ENCODE assay signal across 8 mouse cellular contexts in the genomic region with DNA sequence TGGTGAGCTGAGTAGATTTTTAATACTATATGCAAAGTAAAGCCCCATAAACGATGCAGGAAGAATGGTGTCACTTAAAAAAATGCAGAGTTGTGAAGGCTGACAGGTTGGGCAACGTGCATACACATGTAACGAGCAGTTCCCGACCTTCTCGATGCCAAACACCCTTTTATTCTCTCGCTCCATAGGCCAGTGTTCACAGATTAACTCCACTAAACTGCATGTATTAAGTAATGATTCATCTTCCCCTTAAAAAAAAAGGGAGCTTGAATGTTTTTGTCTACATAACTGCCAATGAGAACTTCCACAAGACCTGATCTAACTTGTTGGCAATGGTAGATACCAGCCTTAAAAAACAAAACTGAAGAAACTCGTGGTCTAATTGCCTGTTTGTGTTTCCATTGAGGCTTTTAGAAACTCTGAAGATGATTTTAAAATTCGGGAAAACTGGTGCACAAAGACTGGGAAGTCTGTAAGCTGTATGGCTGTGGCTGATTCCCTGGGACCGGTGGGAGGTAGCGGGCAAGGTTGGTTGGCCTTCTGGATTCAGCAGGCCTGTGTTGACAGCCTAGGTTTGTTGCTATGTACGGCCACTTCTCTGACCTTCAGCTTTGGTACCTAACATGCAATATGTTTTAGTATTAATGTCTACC. TPM values are rescaled to one million over a fixed set of nuclear protein-coding genes. Genes with fewer than 3 reads are reported as not detected.
DNase-seq lines count a peak whose midpoint lies in the region; ATAC-seq and TF ChIP-seq lines count a peak whose summit lies in the region.

No protein-coding gene starts in this region.

- TF ChIP-seq RAD21 in CH12.LX (IDR thresholded peaks at IDR 0.05; ENCODE audit: low read depth, low read length): no peak

- no peaks in the 10 kb centered on the region for H3K9me3 ChIP-seq in CH12.LX (replicated peaks; ENCODE audit: low read length)
- no peaks in the 10 kb centered on the region for H3K9me3 ChIP-seq in heart, embryonic 14.5 days (ENCODE audit: control insufficient read depth, low read length)
- no peaks in the 10 kb centered on the region for H3K9me3 ChIP-seq in liver, embryonic 11.5 days (ENCODE audit: control insufficient read depth, low read length)

- peaks cover 94% of the 10 kb centered on the region for H3K79me2 ChIP-seq in CH12.LX (replicated peaks; ENCODE audit: control insufficient read depth, extremely low read depth, insufficient read depth, poor library complexity, severe bottlenecking)

- H3K4me2 ChIP-seq in CH12.LX (ENCODE audit: insufficient read depth, low read depth, poor library complexity, severe bottlenecking): peak overlapping the region; percentile 94
- H3K4me2 ChIP-seq in heart, embryonic 14.5 days (ENCODE audit: low read length): peak overlapping the region; percentile 72
- peak overlapping the region; percentile 83 for H3K4me2 ChIP-seq in liver, embryonic 11.5 days

- WGBS in heart, embryonic 14.5 days: 56% methylated on average over 11 of the region's 11 CpGs
- 76% methylated on average over 11 of the region's 11 CpGs for WGBS in liver, embryonic 11.5 days

- no peak for TF ChIP-seq EP300 in CH12.LX (IDR thresholded peaks at IDR 0.05; ENCODE audit: low read length)

- peak; percentile 35 for DNase-seq in cerebellum, adult 8-10 months
- no peak for DNase-seq in CH12.LX (ENCODE audit: extremely low read depth)
- DNase-seq in liver, embryonic 11.5 days (ENCODE audit: low spot score): no peak
- DNase-seq in urinary bladder, postnatal 25 days (ENCODE audit: low spot score): no peak
- DNase-seq in thymus, adult 18-20 months: no peak
- DNase-seq in lung, adult 18-20 months: no peak

- dilution Hi-C loops in CH12.LX (cut with MboI; ENCODE audit: extremely low pct_ligation_motif_present, extremely low pct_unique_long_range_greater_than_20kb, low sequenced_read_pairs): no loop called here

- no peak for ATAC-seq in cerebellum, adult (ENCODE audit: insufficient number of reproducible peaks, low FRiP score, low TSS enrichment)
- no peak for ATAC-seq in heart, embryonic 14.5 days (ENCODE audit: insufficient number of reproducible peaks, insufficient read depth, low FRiP score, low read depth)
- no peak for ATAC-seq in liver, embryonic 11.5 days (replicated peaks; ENCODE audit: low FRiP score)

- H3K27me3 ChIP-seq in CH12.LX (replicated peaks): no peaks in the 10 kb centered on the region
- no peaks in the 10 kb centered on the region for H3K27me3 ChIP-seq in heart, embryonic 14.5 days (ENCODE audit: control insufficient read depth, insufficient read depth, low read length)
- H3K27me3 ChIP-seq in liver, embryonic 11.5 days (replicated peaks; ENCODE audit: control insufficient read depth, insufficient read depth, low read length): no peaks in the 10 kb centered on the region

- H3K27ac ChIP-seq in CH12.LX (ENCODE audit: insufficient read depth, low read depth): peak overlapping the region; percentile 96
- H3K27ac ChIP-seq in heart, embryonic 14.5 days (replicated peaks in 1 of 2; ENCODE audit: control insufficient read depth in 1 of 2, insufficient read depth in 1 of 2, low read depth in 2 of 2, low read length in 2 of 2): peak overlapping the region; percentile 84 to 98
- H3K27ac ChIP-seq in liver, embryonic 11.5 days (ENCODE audit: low read depth, low read length): 0 out of 2 replicates have a peak overlapping the region, but pooled peaks have one; percentile 28

- in situ Hi-C loops in CH12.LX (cut with MboI; ENCODE audit: low pct_ligation_motif_present, low pct_unique_long_range_greater_than_20kb, low sequenced_read_pairs): no loop called here

- peak overlapping the region in 2 of 3 experiments; percentile 73 to 80 for H3K4me3 ChIP-seq in CH12.LX (replicated peaks in 1 of 3; ENCODE audit: low read depth in 2 of 3, low read length in 2 of 3, poor library complexity in 1 of 3)
- peak overlapping the region in 1 of 2 experiments; percentile 86; a peak in 1 of 4 replicates for H3K4me3 ChIP-seq in heart, embryonic 14.5 days (ENCODE audit: control insufficient read depth in 1 of 2, insufficient read depth in 1 of 2, low read depth in 1 of 2, low read length in 2 of 2)
- peak overlapping the region; percentile 89; the same call in 1 of the 2 replicates for H3K4me3 ChIP-seq in liver, embryonic 11.5 days (ENCODE audit: low read depth, low read length)

- TF ChIP-seq POLR2A in CH12.LX (IDR thresholded peaks at IDR 0.05; ENCODE audit: low read depth, low read length): peak; percentile 28; the same call in 1 of the 2 replicates

- H3K9ac ChIP-seq in CH12.LX (ENCODE audit: insufficient read depth, low read depth): peak overlapping the region; percentile 94
- H3K9ac ChIP-seq in heart, embryonic 14.5 days (ENCODE audit: low read length): peak overlapping the region; percentile 98
- H3K9ac ChIP-seq in liver, embryonic 11.5 days (ENCODE audit: low read depth, low read length): peak overlapping the region; percentile 8; the same call in 1 of the 2 replicates

- TF ChIP-seq CTCF in CH12.LX (conservative IDR thresholded peaks at IDR 0.05 in 1 of 2, IDR thresholded peaks at IDR 0.05 in 1 of 2; ENCODE audit: low read depth in 2 of 2, low read length in 2 of 2): no peak

- peaks cover 10 to 46% of the 10 kb centered on the region in 2 experiments for H3K4me1 ChIP-seq in CH12.LX (ENCODE audit: control insufficient read depth in 1 of 2, insufficient read depth in 2 of 2)
- peaks cover 13 to 43% of the 10 kb centered on the region in 2 experiments for H3K4me1 ChIP-seq in heart, embryonic 14.5 days (ENCODE audit: control insufficient read depth in 2 of 2, insufficient read depth in 2 of 2, low read length in 2 of 2)
- H3K4me1 ChIP-seq in liver, embryonic 11.5 days (replicated peaks; ENCODE audit: control insufficient read depth, insufficient read depth, low read length): peaks cover 11% of the 10 kb centered on the region

- H3K36me3 ChIP-seq in CH12.LX (replicated peaks in 1 of 2; ENCODE audit: control insufficient read depth in 1 of 2, insufficient read depth in 1 of 2, low read length in 1 of 2): peaks cover 6 to 43% of the 10 kb centered on the region in 2 experiments
- peaks cover 29% of the 10 kb centered on the region for H3K36me3 ChIP-seq in heart, embryonic 14.5 days (ENCODE audit: control insufficient read depth, insufficient read depth, low read length)
- H3K36me3 ChIP-seq in liver, embryonic 11.5 days (ENCODE audit: control insufficient read depth, insufficient read depth, low read length): no peaks in the 10 kb centered on the region

TF ChIP-seq in CH12.LX, 34 proteins besides CTCF, POLR2A, EP300 and RAD21:
- TF ChIP-seq SIN3A (IDR thresholded peaks at IDR 0.05; ENCODE audit: low read length) (0 out of 2 replicates have a peak, but pooled peaks have one; percentile 20), CHD2 (IDR thresholded peaks at IDR 0.05; ENCODE audit: low read length) (no peak), POLR2AphosphoS2 (IDR thresholded peaks at IDR 0.05; ENCODE audit: low read depth, low read length) (no peak), MAX (IDR thresholded peaks at IDR 0.05; ENCODE audit: low read length) (peak; percentile 23; the same call in 1 of the 2 replicates), ZMIZ1 (IDR thresholded peaks at IDR 0.05; ENCODE audit: low read depth, low read length) (0 out of 2 replicates have a peak, but pooled peaks have one; percentile 44)

RNA-seq across cellular contexts. Expression of a gene that starts 32.0 kb away (rescaled TPM):
- total RNA-seq in CH12.LX (2012; rRNA removed) (83.6 and 102 TPM in 2 replicates), CH12.LX (2014; rRNA removed) (67.9 and 68.8 TPM in 2 replicates)
- 51.7 and 53.0 TPM in 2 replicates for polyA plus RNA-seq in CH12.LX (2012; ENCODE audit: insufficient read length, low read depth)
- polyA plus RNA-seq in heart, embryonic 14.5 days (2014; fragmentation: Nextera tagmentation; extraction: Ambion mirVana): 32.9 and 34.2 TPM in 2 replicates
- 10.0 and 10.1 TPM in 2 replicates for polyA plus RNA-seq in liver, embryonic 11.5 days (2014; fragmentation: Nextera tagmentation; extraction: Ambion mirVana)

Comparison
In these comparisons a context has a peak if more than half of its experiments do, and no peak if none do; other contexts are left out.
1. H3K27ac ChIP-seq: peak in every context shown above with its lines; median percentile 96 in CH12.LX; 91 in heart, embryonic 14.5 days; 28 in liver, embryonic 11.5 days.
2. H3K9ac ChIP-seq: peak in every context shown above with its lines; median percentile 98 in heart, embryonic 14.5 days; 94 in CH12.LX; 8 in liver, embryonic 11.5 days.